Mouse (Mus musculus) kidney, adult 2 months (tissue): ENCODE results near the gene Mob2.

Source experiments
- CTCF ChIP-seq: fragments of 200-500 bp; conservative IDR thresholded peaks from 2 replicates; pipeline ENCODE4 v1.5.1; 2011; ENCODE audit warnings: low read depth, mild to moderate bottlenecking, control low read depth, low read length, moderate library complexity, mixed read lengths; ENCODE audit not compliant: insufficient read depth, insufficient read length
- POLR2A ChIP-seq: fragments of 200-500 bp; IDR thresholded peaks from one replicate; pipeline ENCODE4 v1.6.1; 2011; ENCODE audit warnings: low read depth, low read length, control low read depth

DNA sequence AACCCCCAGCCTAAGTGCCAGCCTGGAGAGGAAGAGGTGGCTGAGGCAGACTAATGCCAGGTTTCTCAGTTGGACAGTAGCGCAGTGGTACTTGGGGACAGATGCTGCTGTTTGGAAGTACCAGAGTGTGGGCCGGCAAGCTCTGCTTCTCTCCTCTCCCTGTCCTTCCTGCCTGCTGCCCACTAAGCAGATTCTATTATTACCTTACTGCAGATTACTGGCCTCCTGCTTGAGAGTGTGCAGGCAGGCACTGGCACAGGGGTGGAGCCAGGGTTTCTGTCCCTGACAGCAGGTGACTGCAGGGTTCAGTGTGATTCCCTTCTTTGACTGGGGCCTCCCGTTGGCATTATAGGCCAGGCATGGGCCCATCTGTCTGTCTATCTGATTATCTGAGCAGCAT is 99.4 kb downstream of the Mob2 start:
- TF ChIP-seq POLR2A (no peak), CTCF (no peak)
